Mouse (Mus musculus): Measurements from ENCODE around the gene Hoxa13. TPM values are rescaled to one million over a fixed set of nuclear protein-coding genes. Genes with fewer than 3 reads are reported as not detected.

Gene Hoxa13
- polyA plus RNA-seq, 1 experiment = not detected

- no peak overlapping the region for H3K4me3 ChIP-seq (replicated peaks; ENCODE audit: extremely low read depth, low read depth, low read length)
- TF ChIP-seq CTCF (IDR thresholded peaks at IDR 0.05; ENCODE audit: insufficient read depth, low read length) = no peak
- TF ChIP-seq POLR2A (IDR thresholded peaks at IDR 0.05; ENCODE audit: borderline replicate concordance, extremely low read depth, low read depth, low read length) = no peak
- 6% methylated on average over 45 of the region's 45 CpGs for WGBS
- DNase-seq = no peak
- H3K4me1 ChIP-seq (ENCODE audit: control insufficient read depth, insufficient read depth, low read length) = peaks cover 5% of the 10 kb centered on the region; the same call in 1 of the 2 replicates
Observed at GRCm38 (mm10) chr6:52291021-52291860, 30.6 kb upstream of the Hoxa13 start.

GRCm38 (mm10) chr6:52290186-52290585 is 29.5 kb upstream of the Hoxa13 start:
- TF ChIP-seq POLR2A (IDR thresholded peaks at IDR 0.05; ENCODE audit: borderline replicate concordance, extremely low read depth, low read depth, low read length) = no peak
- TF ChIP-seq CTCF (IDR thresholded peaks at IDR 0.05; ENCODE audit: insufficient read depth, low read length) = no peak
- 17% methylated on average over 12 of the region's 12 CpGs for WGBS
- Histone ChIP-seq H3K4me1 (ENCODE audit: control insufficient read depth, insufficient read depth, low read length) (peaks cover 5% of the 10 kb centered on the region; the same call in 1 of the 2 replicates), H3K4me3 (replicated peaks; ENCODE audit: extremely low read depth, low read depth, low read length) (no peak overlapping the region)
- no peak for DNase-seq

- Histone ChIP-seq H3K4me3 (replicated peaks; ENCODE audit: extremely low read depth, low read depth, low read length) (no peak overlapping the region), H3K4me1 (ENCODE audit: control insufficient read depth, insufficient read depth, low read length) (no peaks in the 10 kb centered on the region)
- DNase-seq = no peak
- TF ChIP-seq POLR2A (IDR thresholded peaks at IDR 0.05; ENCODE audit: borderline replicate concordance, extremely low read depth, low read depth, low read length) (no peak), CTCF (IDR thresholded peaks at IDR 0.05; ENCODE audit: insufficient read depth, low read length) (no peak)
- WGBS = 86% methylated on average over 5 of the region's 5 CpGs
Observed at GRCm38 (mm10) chr6:52283896-52284295, 23.2 kb upstream of the Hoxa13 start.

GRCm38 (mm10) chr6:52281084-52281483 is 20.4 kb upstream of the Hoxa13 start:
- 57% methylated on average over 12 of the region's 12 CpGs for WGBS
- no peak for TF ChIP-seq POLR2A (IDR thresholded peaks at IDR 0.05; ENCODE audit: borderline replicate concordance, extremely low read depth, low read depth, low read length)
- no peak for TF ChIP-seq CTCF (IDR thresholded peaks at IDR 0.05; ENCODE audit: insufficient read depth, low read length)
- no peak for DNase-seq
- H3K4me3 ChIP-seq (replicated peaks; ENCODE audit: extremely low read depth, low read depth, low read length) = no peak overlapping the region
- no peaks in the 10 kb centered on the region for H3K4me1 ChIP-seq (ENCODE audit: control insufficient read depth, insufficient read depth, low read length)

- DNase-seq = no peak
- no peak for TF ChIP-seq POLR2A (IDR thresholded peaks at IDR 0.05; ENCODE audit: borderline replicate concordance, extremely low read depth, low read depth, low read length)
- no peak for TF ChIP-seq CTCF (IDR thresholded peaks at IDR 0.05; ENCODE audit: insufficient read depth, low read length)
- no peak overlapping the region for H3K4me3 ChIP-seq (replicated peaks; ENCODE audit: extremely low read depth, low read depth, low read length)
- no peaks in the 10 kb centered on the region for H3K4me1 ChIP-seq (ENCODE audit: control insufficient read depth, insufficient read depth, low read length)
- 17% methylated on average over 5 of the region's 5 CpGs for WGBS
Observed at GRCm38 (mm10) chr6:52276920-52277319, 16.2 kb upstream of the Hoxa13 start.

GRCm38 (mm10) chr6:52276382-52276781 is 15.7 kb upstream of the Hoxa13 start:
- no peaks in the 10 kb centered on the region for H3K4me1 ChIP-seq (ENCODE audit: control insufficient read depth, insufficient read depth, low read length)
- no peak for DNase-seq
- H3K4me3 ChIP-seq (replicated peaks; ENCODE audit: extremely low read depth, low read depth, low read length) = no peak overlapping the region
- TF ChIP-seq POLR2A (IDR thresholded peaks at IDR 0.05; ENCODE audit: borderline replicate concordance, extremely low read depth, low read depth, low read length) (no peak), CTCF (IDR thresholded peaks at IDR 0.05; ENCODE audit: insufficient read depth, low read length) (no peak)
- 7% methylated on average over 6 of the region's 6 CpGs for WGBS

GRCm38 (mm10) chr6:52275563-52276280 is 15.0 kb upstream of the Hoxa13 start:
- Histone ChIP-seq H3K4me3 (replicated peaks; ENCODE audit: extremely low read depth, low read depth, low read length) (no peak overlapping the region), H3K4me1 (ENCODE audit: control insufficient read depth, insufficient read depth, low read length) (no peaks in the 10 kb centered on the region)
- 20% methylated on average over 8 of the region's 8 CpGs for WGBS
- TF ChIP-seq POLR2A (IDR thresholded peaks at IDR 0.05; ENCODE audit: borderline replicate concordance, extremely low read depth, low read depth, low read length) = no peak
- TF ChIP-seq CTCF (IDR thresholded peaks at IDR 0.05; ENCODE audit: insufficient read depth, low read length) = no peak
- no peak for DNase-seq

GRCm38 (mm10) chr6:52274576-52274975 is 13.9 kb upstream of the Hoxa13 start:
- DNase-seq = no peak
- TF ChIP-seq CTCF (IDR thresholded peaks at IDR 0.05; ENCODE audit: insufficient read depth, low read length) (no peak), POLR2A (IDR thresholded peaks at IDR 0.05; ENCODE audit: borderline replicate concordance, extremely low read depth, low read depth, low read length) (no peak)
- no peak overlapping the region for H3K4me3 ChIP-seq (replicated peaks; ENCODE audit: extremely low read depth, low read depth, low read length)
- no peaks in the 10 kb centered on the region for H3K4me1 ChIP-seq (ENCODE audit: control insufficient read depth, insufficient read depth, low read length)
- WGBS = 11% methylated on average over 11 of the region's 11 CpGs

GRCm38 (mm10) chr6:52273656-52274280 is 13.1 kb upstream of the Hoxa13 start:
- Histone ChIP-seq H3K4me1 (ENCODE audit: control insufficient read depth, insufficient read depth, low read length) (no peaks in the 10 kb centered on the region), H3K4me3 (replicated peaks; ENCODE audit: extremely low read depth, low read depth, low read length) (no peak overlapping the region)
- WGBS = 15% methylated on average over 22 of the region's 22 CpGs
- no peak for DNase-seq
- TF ChIP-seq CTCF (IDR thresholded peaks at IDR 0.05; ENCODE audit: insufficient read depth, low read length) (no peak), POLR2A (IDR thresholded peaks at IDR 0.05; ENCODE audit: borderline replicate concordance, extremely low read depth, low read depth, low read length) (no peak)

All from lung, adult 2 months (tissue).